Mouse (Mus musculus) hindbrain, embryonic 12.5 days (tissue): ENCODE results near the gene Hemk1. TPM values are rescaled to one million over a fixed set of nuclear protein-coding genes. Genes with fewer than 3 reads are reported as not detected.
"Not testable (repeated sequence)": the region's sequence is repeated elsewhere in the genome, so short reads cannot be mapped to it uniquely, and the experiment has no call there.

Experiments
- ATAC-seq: fragments of 200-750 bp; cut with Nextera tagmentation; 2 replicates; pipeline ENCODE4 v1.8.0; 2017; ENCODE audit warnings: moderate TSS enrichment; ENCODE audit not compliant: low FRiP score
- H3K27ac ChIP-seq: fragments of 300-500 bp; sonication (generic); 2 replicates; pipeline ENCODE4 v1.5.1; 2016; ENCODE audit warnings: mild to moderate bottlenecking
- H3K27me3 ChIP-seq: fragments of 300-500 bp; sonication (generic); 2 replicates; pipeline ENCODE4 v1.6.1; 2016; ENCODE audit warnings: mild to moderate bottlenecking
- H3K36me3 ChIP-seq: fragments of 300-500 bp; sonication (generic); 2 replicates; pipeline ENCODE4 v1.6.1; 2016; ENCODE audit warnings: mild to moderate bottlenecking
- H3K4me1 ChIP-seq: fragments of 300-500 bp; sonication (generic); 2 replicates; pipeline ENCODE4 v1.6.1; 2016
- H3K4me2 ChIP-seq: fragments of 300-500 bp; sonication (generic); replicated peaks from 2 replicates; pipeline ENCODE4 v1.6.1; 2016; ENCODE audit warnings: mild to moderate bottlenecking
- H3K4me3 ChIP-seq: fragments of 300-500 bp; sonication (generic); 2 replicates; pipeline ENCODE4 v1.5.1; 2016; ENCODE audit warnings: mild to moderate bottlenecking
- H3K9ac ChIP-seq: fragments of 300-500 bp; sonication (generic); 2 replicates; pipeline ENCODE4 v1.6.1; 2016; ENCODE audit warnings: mild to moderate bottlenecking, moderate library complexity
- H3K9me3 ChIP-seq: fragments of 300-500 bp; sonication (generic); replicated peaks from 2 replicates; pipeline ENCODE4 v1.6.1; 2016; ENCODE audit warnings: mild to moderate bottlenecking
- WGBS: fragments of 180-500 bp; shearing (Covaris S2); methylation state at CpG from one replicate; pipeline ENCODE4 v1.1.7; 2016; 5-methylcytosine and 5-hydroxymethylcytosine counted together
- polyA plus RNA-seq: library from polyadenylated mRNA; unstranded; fragments of >200 nt; fragmentation: Nextera tagmentation; extraction: Ambion mirVana; gene quantifications from 2 replicates; pipeline ENCODE4 v1.2.1, GENCODE M21; 2016

Gene Hemk1
- polyA plus RNA-seq, 1 experiment from 2014 or later = 14.1 TPM

GRCm38 (mm10) chr9:107323558-107323957, 14.6 kb downstream of the Hemk1 start:
- 78% methylated on average over 6 of the region's 6 CpGs for WGBS
- Histone ChIP-seq H3K4me1 (no peaks in the 10 kb centered on the region), H3K27me3 (no peaks in the 10 kb centered on the region), H3K4me3 (no peak overlapping the region), H3K4me2 (no peak overlapping the region), H3K27ac (no peak overlapping the region), H3K36me3 (peaks cover 12% of the 10 kb centered on the region), H3K9me3 (no peaks in the 10 kb centered on the region), H3K9ac (no peak overlapping the region)
- no peak for ATAC-seq

DNA sequence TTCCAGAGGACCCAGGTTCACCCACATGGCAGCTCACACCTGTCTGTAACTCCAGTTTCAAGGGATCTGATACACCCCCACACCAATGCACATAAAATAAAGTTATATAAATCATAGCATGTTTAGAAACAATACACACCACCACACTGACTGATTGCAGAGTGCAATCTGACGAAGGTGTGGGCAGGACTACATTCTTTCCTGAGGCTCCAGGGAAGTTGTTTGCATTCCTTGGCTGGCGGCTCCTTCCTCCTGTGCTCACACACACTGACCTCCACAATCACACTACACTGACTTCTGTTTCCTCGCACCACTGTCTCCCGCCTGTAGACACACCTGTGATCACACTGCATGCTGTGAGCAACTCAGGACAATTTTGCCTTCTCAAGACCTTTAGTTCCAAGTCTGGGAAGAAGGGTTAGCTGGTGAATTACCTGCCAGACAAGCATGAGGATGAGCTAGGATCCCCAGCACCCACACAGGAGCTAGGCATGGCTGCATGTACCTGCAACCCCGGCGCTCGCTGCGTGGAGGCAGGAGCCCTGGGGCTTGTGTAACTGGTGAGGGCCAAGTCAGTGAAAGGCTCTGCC, 15.6 kb downstream of the Hemk1 start:
- no peaks in the 10 kb centered on the region for H3K27me3 ChIP-seq
- 81% methylated on average over 8 of the region's 8 CpGs for WGBS
- peaks cover 6% of the 10 kb centered on the region; the same call in 1 of the 2 replicates for H3K36me3 ChIP-seq
- H3K4me2 ChIP-seq = no peak overlapping the region
- H3K9me3 ChIP-seq = no peaks in the 10 kb centered on the region
- H3K27ac ChIP-seq = no peak overlapping the region
- no peak overlapping the region for H3K4me3 ChIP-seq
- H3K9ac ChIP-seq = no peak overlapping the region
- ATAC-seq = no peak
- no peaks in the 10 kb centered on the region for H3K4me1 ChIP-seq

- Histone ChIP-seq H3K9ac (no peak overlapping the region), H3K36me3 (no peaks in the 10 kb centered on the region), H3K27ac (no peak overlapping the region), H3K4me2 (no peak overlapping the region), H3K4me3 (no peak overlapping the region), H3K9me3 (no peaks in the 10 kb centered on the region), H3K4me1 (no peaks in the 10 kb centered on the region), H3K27me3 (no peaks in the 10 kb centered on the region)
- ATAC-seq = no peak
- 73% methylated on average over 2 of the region's 2 CpGs for WGBS
These were observed 22.4 kb downstream of the Hemk1 start for GRCm38 (mm10) chr9:107315791-107316190.

- H3K36me3 ChIP-seq = no peaks in the 10 kb centered on the region
- 70% methylated on average over 3 of the region's 3 CpGs for WGBS
- no peak overlapping the region for H3K4me3 ChIP-seq
- H3K27ac ChIP-seq = no peak overlapping the region
- no peaks in the 10 kb centered on the region for H3K27me3 ChIP-seq
- no peak overlapping the region for H3K9ac ChIP-seq
- no peak overlapping the region for H3K4me2 ChIP-seq
- no peaks in the 10 kb centered on the region for H3K9me3 ChIP-seq
- no peak for ATAC-seq
- H3K4me1 ChIP-seq = no peaks in the 10 kb centered on the region
These were observed 24.2 kb downstream of the Hemk1 start for GRCm38 (mm10) chr9:107313926-107314325.

- no peaks in the 10 kb centered on the region for H3K4me1 ChIP-seq
- no peak overlapping the region for H3K9ac ChIP-seq
- H3K27ac ChIP-seq = no peak overlapping the region
- WGBS = 72% methylated on average over 10 of the region's 10 CpGs
- no peaks in the 10 kb centered on the region for H3K27me3 ChIP-seq
- H3K36me3 ChIP-seq = no peaks in the 10 kb centered on the region
- H3K9me3 ChIP-seq = no peaks in the 10 kb centered on the region
- ATAC-seq = no peak
- H3K4me2 ChIP-seq = no peak overlapping the region
- no peak overlapping the region for H3K4me3 ChIP-seq
These were observed 25.2 kb downstream of the Hemk1 start for GRCm38 (mm10) chr9:107312811-107313584.

- no peak overlapping the region for H3K4me3 ChIP-seq
- ATAC-seq = no peak
- WGBS = 73% methylated on average over 5 of the region's 5 CpGs
- no peaks in the 10 kb centered on the region for H3K9me3 ChIP-seq
- H3K36me3 ChIP-seq = no peaks in the 10 kb centered on the region
- H3K4me1 ChIP-seq = no peaks in the 10 kb centered on the region
- no peak overlapping the region for H3K4me2 ChIP-seq
- no peak overlapping the region for H3K27ac ChIP-seq
- H3K9ac ChIP-seq = no peak overlapping the region
- no peaks in the 10 kb centered on the region for H3K27me3 ChIP-seq
These were observed 28.6 kb downstream of the Hemk1 start for GRCm38 (mm10) chr9:107309600-107309999.

- H3K4me1 ChIP-seq = no peaks in the 10 kb centered on the region
- ATAC-seq = no peak
- 81% methylated on average over 9 of the region's 9 CpGs for WGBS
These were observed 29.0 kb downstream of the Hemk1 start for GRCm38 (mm10) chr9:107309171-107309570.

DNA sequence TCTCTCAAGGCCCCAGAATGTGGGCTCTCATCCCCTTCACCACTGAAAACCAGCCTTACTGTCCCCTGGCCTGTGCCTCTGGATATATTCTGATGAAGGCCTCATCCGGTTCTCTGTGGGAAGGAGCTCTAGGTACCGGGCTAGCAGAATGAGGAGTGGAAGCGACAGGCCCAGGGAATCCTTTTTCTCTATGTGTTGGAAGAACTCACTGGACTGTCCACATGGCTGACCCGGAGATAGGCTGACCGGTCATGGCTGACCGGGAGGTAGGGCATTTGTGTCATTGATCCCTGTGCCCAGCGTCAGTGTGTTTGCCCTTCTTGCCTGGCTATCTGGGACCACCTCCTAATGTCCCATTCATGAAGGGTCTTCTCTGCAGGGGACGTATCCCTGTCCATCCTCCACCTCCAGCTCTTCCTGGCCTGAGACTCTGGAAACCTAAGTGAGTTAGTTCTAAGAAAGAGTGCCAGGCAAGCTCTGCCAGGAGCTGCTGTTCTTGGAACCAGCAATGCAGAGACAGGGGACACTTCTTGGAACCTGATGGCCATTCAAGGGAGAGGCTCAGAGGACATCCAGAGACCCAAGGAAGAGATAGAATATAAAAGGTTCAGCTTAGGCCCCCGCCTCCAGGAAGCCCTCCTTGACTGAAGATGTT, 29.7 kb downstream of the Hemk1 start:
- H3K4me1 ChIP-seq = no peaks in the 10 kb centered on the region
- H3K9ac ChIP-seq = no peak overlapping the region
- 87% methylated on average over 9 of the region's 9 CpGs for WGBS
- no peak overlapping the region for H3K4me3 ChIP-seq
- no peaks in the 10 kb centered on the region for H3K27me3 ChIP-seq
- no peak overlapping the region for H3K4me2 ChIP-seq
- no peaks in the 10 kb centered on the region for H3K9me3 ChIP-seq
- ATAC-seq = no peak
- H3K36me3 ChIP-seq = no peaks in the 10 kb centered on the region
- H3K27ac ChIP-seq = no peak overlapping the region

More at GRCm38 (mm10) chr9:107309171-107309570, 29.0 kb downstream of the Hemk1 start:
- Histone ChIP-seq H3K9ac (no peak overlapping the region), H3K9me3 (no peaks in the 10 kb centered on the region), H3K27me3 (no peaks in the 10 kb centered on the region), H3K36me3 (no peaks in the 10 kb centered on the region), H3K4me2 (no peak overlapping the region), H3K27ac (no peak overlapping the region), H3K4me3 (no peak overlapping the region)

GRCm38 (mm10) chr9:107307886-107308285, 30.3 kb downstream of the Hemk1 start:
- no peak overlapping the region for H3K4me3 ChIP-seq
- 73% methylated on average over 12 of the region's 12 CpGs for WGBS
- no peak overlapping the region for H3K4me2 ChIP-seq
- H3K9ac ChIP-seq = no peak overlapping the region
- H3K27ac ChIP-seq = no peak overlapping the region
- no peaks in the 10 kb centered on the region for H3K4me1 ChIP-seq
- no peaks in the 10 kb centered on the region for H3K9me3 ChIP-seq
- no peaks in the 10 kb centered on the region for H3K27me3 ChIP-seq
- ATAC-seq = no peak
- H3K36me3 ChIP-seq = no peaks in the 10 kb centered on the region

DNA sequence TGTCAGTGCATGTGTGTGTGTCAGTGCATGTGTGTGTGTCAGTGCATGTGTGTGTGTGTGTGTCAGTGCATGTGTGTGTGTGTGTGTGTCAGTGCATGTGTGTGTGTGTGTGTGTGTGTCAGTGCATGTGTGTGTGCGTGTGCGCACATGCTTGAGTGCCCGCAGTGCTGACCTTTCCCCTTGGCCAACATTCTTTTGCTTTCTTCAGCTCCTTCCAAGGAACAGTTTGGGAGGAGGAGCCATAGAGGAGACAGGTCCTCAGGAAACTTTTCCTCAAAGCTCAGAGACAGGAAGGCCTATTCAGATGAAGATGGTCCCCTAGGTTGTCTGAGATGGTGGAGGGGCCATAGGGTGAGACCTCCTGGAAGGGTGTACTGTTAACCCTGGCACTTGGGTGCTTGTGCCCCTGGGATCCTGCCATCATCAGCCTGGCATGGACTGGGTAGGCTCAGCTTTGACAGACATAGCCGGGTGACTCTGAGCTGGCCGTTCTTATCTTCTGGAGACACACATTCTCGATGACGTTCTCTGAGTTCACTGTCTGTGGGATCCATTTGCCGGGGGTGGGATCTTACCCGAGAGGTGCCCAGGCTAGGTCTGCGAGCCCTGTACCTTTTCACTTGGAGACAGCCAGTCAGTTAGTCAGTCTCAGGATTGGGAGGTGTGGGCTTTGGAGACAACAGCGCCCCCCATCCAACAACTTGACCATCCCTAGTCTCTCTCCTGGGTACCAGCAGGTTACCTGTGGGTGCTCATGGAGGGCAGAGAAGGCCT, 30.9 kb downstream of the Hemk1 start:
- Histone ChIP-seq H3K4me3 (no peak overlapping the region), H3K9ac (no peak overlapping the region), H3K4me1 (no peaks in the 10 kb centered on the region), H3K27ac (no peak overlapping the region), H3K9me3 (no peaks in the 10 kb centered on the region), H3K36me3 (no peaks in the 10 kb centered on the region), H3K27me3 (no peaks in the 10 kb centered on the region), H3K4me2 (no peak overlapping the region)
- WGBS = 82% methylated on average over 11 of the region's 11 CpGs
- no peak for ATAC-seq

DNA sequence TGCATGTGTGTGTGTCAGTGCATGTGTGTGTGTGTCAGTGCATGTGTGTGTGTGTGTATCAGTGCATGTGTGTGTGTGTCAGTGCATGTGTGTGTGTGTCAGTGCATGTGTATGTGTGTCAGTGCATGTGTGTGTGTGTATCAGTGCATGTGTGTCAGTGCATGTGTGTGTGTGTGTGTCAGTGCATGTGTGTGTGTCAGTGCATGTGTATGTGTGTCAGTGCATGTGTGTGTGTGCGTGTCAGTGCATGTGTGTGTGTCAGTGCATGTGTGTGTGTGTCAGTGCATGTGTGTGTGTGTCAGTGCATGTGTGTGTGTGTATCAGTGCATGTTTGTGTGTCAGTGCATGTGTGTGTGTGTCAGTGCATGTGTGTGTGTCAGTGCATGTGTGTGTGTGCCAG, 31.5 kb downstream of the Hemk1 start:
- not testable (repeated sequence) for H3K36me3 ChIP-seq, H3K4me1 ChIP-seq, H3K9me3 ChIP-seq, H3K4me3 ChIP-seq, ATAC-seq, H3K9ac ChIP-seq, H3K27me3 ChIP-seq, H3K4me2 ChIP-seq, H3K27ac ChIP-seq
- WGBS = 100% methylated on average over 1 of the region's 1 CpGs
